Mouse (Mus musculus) neural tube, embryonic 13.5 days (tissue): Measurements from ENCODE around the gene Arrdc2. TPM values are rescaled to one million over a fixed set of nuclear protein-coding genes. Genes with fewer than 3 reads are reported as not detected.

Source experiments
- ATAC-seq: fragments of 200-750 bp; cut with Nextera tagmentation; 2 replicates; pipeline ENCODE4 v1.8.0; 2017; ENCODE audit warnings: low read depth, mild to moderate bottlenecking, moderate TSS enrichment, moderate library complexity
- H3K27ac ChIP-seq: fragments of 300-500 bp; sonication (generic); replicated peaks from 2 replicates; pipeline ENCODE4 v1.5.1; 2015; ENCODE audit warnings: moderate library complexity, mild to moderate bottlenecking, inconsistent platforms
- H3K27me3 ChIP-seq: fragments of 300-500 bp; sonication (generic); 2 replicates; pipeline ENCODE4 v1.6.1; 2015; ENCODE audit warnings: mild to moderate bottlenecking, inconsistent platforms
- H3K36me3 ChIP-seq: fragments of 300-500 bp; sonication (generic); 2 replicates; pipeline ENCODE4 v1.6.1; 2015; ENCODE audit warnings: mild to moderate bottlenecking, inconsistent platforms
- H3K4me1 ChIP-seq: fragments of 300-500 bp; sonication (generic); replicated peaks from 2 replicates; pipeline ENCODE4 v1.6.1; 2015; ENCODE audit warnings: inconsistent platforms
- H3K4me2 ChIP-seq: fragments of 300-500 bp; sonication (generic); 2 replicates; pipeline ENCODE4 v1.6.1; 2015; ENCODE audit warnings: inconsistent platforms, mild to moderate bottlenecking, moderate library complexity
- H3K4me3 ChIP-seq: fragments of 300-500 bp; sonication (generic); 2 replicates; pipeline ENCODE4 v1.5.1; 2015; ENCODE audit warnings: mild to moderate bottlenecking, inconsistent platforms
- H3K9ac ChIP-seq: fragments of 300-500 bp; sonication (generic); 2 replicates; pipeline ENCODE4 v1.6.1; 2015; ENCODE audit warnings: moderate library complexity, mild to moderate bottlenecking, inconsistent platforms
- H3K9me3 ChIP-seq: fragments of 300-500 bp; sonication (generic); 2 replicates; pipeline ENCODE4 v1.6.1; 2016; ENCODE audit warnings: inconsistent platforms
- WGBS: fragments of 180-500 bp; shearing (Covaris S2); methylation state at CpG from one replicate; pipeline ENCODE4 v1.1.7; 2015; 5-methylcytosine and 5-hydroxymethylcytosine counted together
- microRNA-seq: library from miRNA; unstranded; fragments of <30 nt; microRNA quantifications from one replicate; pipeline ENCODE4, GENCODE M21; 2016
- polyA plus RNA-seq: library from polyadenylated mRNA; unstranded; fragments of >200 nt; fragmentation: Nextera tagmentation; extraction: Ambion mirVana; gene quantifications from 2 replicates; pipeline ENCODE4 v1.2.1, GENCODE M21; 2015

Gene Arrdc2
- polyA plus RNA-seq, 1 experiment from 2014 or later = 7.8 TPM

DNA sequence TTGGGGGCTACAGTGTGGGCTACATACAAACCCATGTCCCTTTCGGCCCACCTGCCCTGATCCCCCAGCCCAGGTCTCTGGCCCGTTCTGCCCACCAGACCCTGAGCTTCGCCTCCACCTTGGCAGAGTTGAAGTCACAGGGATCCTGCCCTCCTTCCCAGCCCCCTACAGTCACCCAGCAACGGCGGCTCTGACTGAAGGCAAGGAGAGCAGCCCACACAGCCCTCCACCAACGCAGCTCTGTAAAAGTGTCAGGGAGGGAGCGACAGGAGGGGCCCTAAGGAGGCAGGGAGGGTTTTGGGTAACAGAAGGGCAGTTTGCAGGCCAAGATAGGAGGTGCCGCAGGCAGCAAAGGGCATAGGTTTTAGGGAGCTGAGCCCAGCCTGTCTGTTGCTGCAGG lies 48.7 kb downstream of the Arrdc2 start:
- H3K4me1 ChIP-seq = peaks cover 31% of the 10 kb centered on the region
- peaks cover 37% of the 10 kb centered on the region for H3K36me3 ChIP-seq
- ATAC-seq = no peak
- no peak overlapping the region for H3K27ac ChIP-seq
- peak overlapping the region; percentile 92 for H3K9ac ChIP-seq
- peaks cover 11% of the 10 kb centered on the region; the same call in 1 of the 2 replicates for H3K27me3 ChIP-seq
- H3K4me2 ChIP-seq = peak overlapping the region; percentile 77
- H3K4me3 ChIP-seq = peak overlapping the region; percentile 65; the same call in 1 of the 2 replicates
- WGBS = 67% methylated on average over 8 of the region's 8 CpGs
- H3K9me3 ChIP-seq = no peaks in the 10 kb centered on the region

DNA sequence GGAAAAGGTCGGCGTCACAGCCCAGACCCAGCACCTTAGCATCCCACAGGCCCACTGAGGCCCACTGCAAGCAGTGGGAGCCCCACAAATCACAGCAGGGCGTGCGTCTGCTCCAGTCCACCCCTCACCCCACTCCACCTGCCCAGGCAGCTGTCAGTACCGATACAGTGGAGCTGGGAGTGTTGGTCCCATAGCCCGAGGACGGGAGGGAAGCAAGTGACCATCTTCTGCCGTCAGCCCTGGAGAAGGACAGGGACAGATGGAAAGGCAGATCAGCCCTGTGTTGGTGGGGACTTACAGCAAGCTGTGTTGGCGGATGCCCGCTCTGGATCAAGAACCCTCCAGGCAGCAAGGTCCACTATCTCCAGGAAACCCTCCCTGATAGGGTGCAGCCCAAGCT lies 50.5 kb downstream of the Arrdc2 start:
- Histone ChIP-seq H3K9ac (0 out of 2 replicates have a peak overlapping the region, but pooled peaks have one; percentile 92), H3K4me2 (no peak overlapping the region), H3K27ac (no peak overlapping the region), H3K4me1 (peaks cover 31% of the 10 kb centered on the region), H3K27me3 (peaks cover 9% of the 10 kb centered on the region; the same call in 1 of the 2 replicates), H3K36me3 (peaks cover 55% of the 10 kb centered on the region), H3K4me3 (no peak overlapping the region), H3K9me3 (no peaks in the 10 kb centered on the region)
- no peak for ATAC-seq
- WGBS = 81% methylated on average over 10 of the region's 10 CpGs

DNA sequence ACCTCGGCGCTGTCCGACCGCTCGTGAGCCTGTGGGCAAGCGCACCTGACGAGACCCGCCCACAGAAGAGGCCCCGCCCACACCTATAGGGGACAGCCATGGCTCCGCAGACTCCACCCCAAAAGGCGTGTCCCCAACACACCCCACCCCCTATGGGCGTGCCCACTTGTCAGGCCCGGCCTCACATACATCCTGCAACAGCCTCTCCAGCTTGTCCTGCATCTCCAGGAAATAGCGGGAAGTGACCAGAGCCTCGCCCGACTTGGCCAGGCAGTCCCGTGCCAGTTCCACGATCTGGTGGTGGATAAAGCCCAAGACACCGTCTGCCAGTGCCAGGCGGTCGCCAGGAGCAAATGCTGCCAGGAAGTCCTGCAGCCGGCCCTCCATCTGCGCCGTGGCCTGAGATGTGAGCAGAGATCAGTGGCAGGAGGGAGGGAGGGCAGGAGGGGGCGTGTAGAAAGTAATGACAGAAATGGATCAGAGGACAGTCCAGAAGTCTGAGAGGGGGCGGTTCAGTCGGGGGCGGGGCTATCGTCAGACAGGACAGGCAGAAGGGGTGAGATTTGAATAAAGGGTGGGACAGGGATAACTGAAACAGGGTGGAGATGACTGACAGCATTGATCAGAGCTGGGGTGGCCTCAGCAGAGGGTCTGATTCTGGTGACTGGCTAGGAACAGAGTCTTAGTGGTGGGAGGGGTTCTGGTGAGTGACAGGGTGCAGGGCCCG lies 51.4 kb downstream of the Arrdc2 start:
- Histone ChIP-seq H3K27ac (no peak overlapping the region), H3K9me3 (no peaks in the 10 kb centered on the region), H3K9ac (0 out of 2 replicates have a peak overlapping the region, but pooled peaks have one; percentile 22), H3K4me3 (peak overlapping the region; percentile 5; the same call in 1 of the 2 replicates), H3K4me1 (peaks cover 27% of the 10 kb centered on the region), H3K4me2 (0 out of 2 replicates have a peak overlapping the region, but pooled peaks have one; percentile 20), H3K27me3 (peaks cover 9% of the 10 kb centered on the region; the same call in 1 of the 2 replicates), H3K36me3 (peaks cover 64% of the 10 kb centered on the region)
- no peak for ATAC-seq
- 13% methylated on average over 30 of the region's 30 CpGs for WGBS

DNA sequence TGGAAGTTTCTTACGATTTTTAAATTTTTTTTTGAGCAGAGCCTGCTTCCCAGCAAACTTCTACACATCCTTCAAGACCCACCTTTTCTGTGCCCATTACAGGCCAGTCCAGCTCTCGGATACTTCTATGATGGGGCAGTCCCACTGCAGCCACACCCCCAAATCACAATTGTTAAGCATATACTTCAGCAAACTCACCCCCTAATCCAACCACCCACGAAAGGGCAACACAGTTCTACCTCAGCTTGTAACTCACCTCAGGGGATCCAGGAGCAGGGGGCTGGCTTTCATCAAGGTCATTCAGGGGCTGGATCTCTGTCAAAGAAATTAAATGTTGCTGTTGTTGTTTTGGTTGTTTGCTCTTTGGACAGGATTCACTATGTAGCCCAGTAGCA lies 52.5 kb downstream of the Arrdc2 start:
- Histone ChIP-seq H3K27ac (no peak overlapping the region), H3K4me1 (peaks cover 19% of the 10 kb centered on the region), H3K27me3 (peaks cover 9% of the 10 kb centered on the region; the same call in 1 of the 2 replicates), H3K9me3 (no peaks in the 10 kb centered on the region), H3K9ac (no peak overlapping the region), H3K36me3 (peaks cover 72% of the 10 kb centered on the region), H3K4me3 (no peak overlapping the region), H3K4me2 (no peak overlapping the region)
- WGBS = 87% methylated on average over 3 of the region's 3 CpGs
- ATAC-seq = no peak

DNA sequence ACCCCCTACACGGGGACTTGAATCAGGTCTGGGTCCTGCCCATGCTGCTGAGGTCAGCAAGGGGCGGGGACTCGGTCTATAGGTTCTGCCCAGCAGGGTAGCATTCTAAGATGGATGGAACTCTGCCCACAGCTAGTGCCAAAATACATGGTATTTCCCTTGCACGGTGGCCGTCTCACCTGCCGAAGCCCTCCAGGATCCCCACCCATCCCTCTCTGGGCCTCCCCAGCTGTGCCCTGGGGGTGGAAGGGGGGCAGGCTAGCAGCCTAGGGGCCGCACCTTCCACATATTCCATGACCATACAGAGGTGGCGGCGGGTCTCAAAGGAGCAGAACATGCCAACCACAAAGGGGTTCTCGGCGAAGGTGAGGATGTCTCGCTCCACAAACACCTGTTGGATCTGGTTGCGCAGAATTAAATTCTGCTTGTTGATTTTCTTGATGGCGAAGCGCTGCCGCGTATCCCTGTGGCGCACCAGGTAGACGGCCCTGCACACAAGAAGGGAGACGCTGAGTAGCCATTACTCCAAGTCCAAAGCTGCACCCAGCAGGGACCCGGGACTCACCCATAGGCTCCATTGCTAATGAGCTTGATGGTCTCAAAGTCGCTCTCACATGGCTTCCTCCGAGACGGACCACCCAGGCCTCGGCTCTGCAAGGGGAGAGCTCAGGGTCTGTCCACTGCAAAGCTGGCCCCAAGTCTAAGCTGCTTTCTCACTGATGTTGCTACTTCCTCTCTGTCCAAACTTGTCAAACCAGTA lies 53.0 kb downstream of the Arrdc2 start:
- Histone ChIP-seq H3K27me3 (peaks cover 9% of the 10 kb centered on the region; the same call in 1 of the 2 replicates), H3K9ac (no peak overlapping the region), H3K4me1 (peaks cover 13% of the 10 kb centered on the region), H3K4me3 (no peak overlapping the region), H3K4me2 (no peak overlapping the region), H3K27ac (no peak overlapping the region), H3K9me3 (no peaks in the 10 kb centered on the region), H3K36me3 (peaks cover 78% of the 10 kb centered on the region)
- WGBS = 83% methylated on average over 25 of the region's 25 CpGs
- ATAC-seq = no peak

Small RNA genes lying within 50 kb of the gene (microRNA-seq; reads per million reads assigned to microRNA genes)
- gene Mir7240 = not detected

Other genes with a start within 250 kb of the Arrdc2 start
- 113 and 115 TPM in 2 replicates for gene Isyna1, start 245.3 kb downstream of the Arrdc2 start, polyA plus RNA-seq
- gene Ssbp4, start 230.8 kb downstream of the Arrdc2 start, polyA plus RNA-seq = 117 and 141 TPM in 2 replicates
- 1.5 and 1.8 TPM in 2 replicates for gene Lrrc25, start 223.6 kb downstream of the Arrdc2 start, polyA plus RNA-seq
- gene Gdf15, start 207.3 kb downstream of the Arrdc2 start, polyA plus RNA-seq = not detected in 2 replicates
- gene Pgpep1, start 179.3 kb downstream of the Arrdc2 start, polyA plus RNA-seq = 102 and 108 TPM in 2 replicates
- gene Lsm4, start 166.5 kb downstream of the Arrdc2 start, polyA plus RNA-seq = 214 and 215 TPM in 2 replicates
- 108 and 112 TPM in 2 replicates for gene Jund, start 140.8 kb downstream of the Arrdc2 start, polyA plus RNA-seq
- 0.08 and 0.17 TPM in 2 replicates for gene Iqcn, start 136.3 kb downstream of the Arrdc2 start, polyA plus RNA-seq
- not detected in 2 replicates for gene Gm3336, start 121.2 kb downstream of the Arrdc2 start, polyA plus RNA-seq
- 0.18 and 0.26 TPM in 2 replicates for gene Pde4c, start 116.0 kb downstream of the Arrdc2 start, polyA plus RNA-seq
- 402 and 417 TPM in 2 replicates for gene Rab3a, start 85.0 kb downstream of the Arrdc2 start, polyA plus RNA-seq
- gene Mpv17l2, start 78.8 kb downstream of the Arrdc2 start, polyA plus RNA-seq = 46.1 and 54.5 TPM in 2 replicates
- 88.9 and 93.7 TPM in 2 replicates for gene Pik3r2, start 63.0 kb downstream of the Arrdc2 start, polyA plus RNA-seq
- 15.8 and 17.6 TPM in 2 replicates for gene Mast3, start 34.7 kb downstream of the Arrdc2 start, polyA plus RNA-seq
- gene Il12rb1, start 31.3 kb downstream of the Arrdc2 start, polyA plus RNA-seq = not detected in 2 replicates
- gene Kcnn1, start 23.5 kb upstream of the Arrdc2 start, polyA plus RNA-seq = 17.5 and 17.9 TPM in 2 replicates
- gene Ccdc124, start 34.2 kb upstream of the Arrdc2 start, polyA plus RNA-seq = 148 and 156 TPM in 2 replicates
- gene Slc5a5, start 53.0 kb upstream of the Arrdc2 start, polyA plus RNA-seq = 1.6 TPM in 2 replicates
- gene Rpl18a, start 57.7 kb upstream of the Arrdc2 start, polyA plus RNA-seq = 2,220 and 2,572 TPM in 2 replicates
- 55.4 and 60.7 TPM in 2 replicates for gene Map1s, start 66.2 kb upstream of the Arrdc2 start, polyA plus RNA-seq